ENCODE assay signal across 8 mouse cellular contexts in the genomic region with DNA sequence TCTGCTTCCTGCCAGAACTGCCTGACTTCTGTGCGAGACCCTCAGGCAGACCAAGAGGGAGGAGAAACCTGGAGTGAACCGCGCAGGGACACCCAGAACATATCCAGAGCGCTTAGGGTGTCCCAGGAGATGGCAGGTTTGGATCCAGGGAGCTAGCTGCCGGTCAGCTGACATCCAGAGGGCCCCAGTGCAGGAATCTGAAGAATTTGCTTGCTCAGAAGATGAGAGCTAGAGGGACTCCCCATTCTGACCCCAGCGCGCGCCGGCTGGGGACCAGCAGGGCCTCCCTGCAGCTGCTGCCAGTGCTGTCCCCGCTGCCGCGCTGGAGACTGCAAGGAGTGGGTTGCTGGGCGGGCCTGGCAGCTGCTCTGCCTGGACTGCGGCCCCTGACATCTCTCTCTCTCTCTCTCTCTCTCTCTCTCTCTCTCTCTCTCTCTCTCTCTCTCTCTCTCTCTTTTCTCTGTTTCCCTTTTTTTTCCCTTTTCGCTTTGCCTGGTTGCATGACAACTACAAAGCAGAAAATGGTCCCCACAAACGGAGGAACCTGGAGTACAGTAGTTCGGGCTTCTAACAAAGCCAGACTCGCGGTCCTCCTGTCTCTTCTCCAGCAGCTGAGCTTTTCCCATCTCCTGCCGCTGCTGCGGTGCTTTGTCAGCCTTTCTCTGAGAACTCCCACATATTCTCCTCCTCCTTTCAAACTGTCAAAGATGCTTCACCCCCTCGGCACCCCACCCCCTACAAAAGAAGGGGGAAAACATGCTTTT.
DNase-seq lines count a peak whose midpoint lies in the region; ATAC-seq and TF ChIP-seq lines count a peak whose summit lies in the region.

No protein-coding gene starts in this region.

- ATAC-seq in intestine, embryonic 14.5 days (replicated peaks; ENCODE audit: low FRiP score, low TSS enrichment, low read depth): peak; percentile 84
- ATAC-seq in CD4-positive, CD25-positive, alpha-beta regulatory T cell, adult 4 months: no peak

- in situ Hi-C loops in ES-E14 (cut with MboI; ENCODE audit: low sequenced_read_pairs in 2 of 2, unreplicated experiment in 2 of 2): no loop called here

- peak overlapping the region; percentile 4; the same call in 1 of the 2 replicates for H3K9ac ChIP-seq in ES-E14 (ENCODE audit: insufficient read depth, low read depth, low read length, poor library complexity, severe bottlenecking)
- peak overlapping the region; percentile 40 for H3K9ac ChIP-seq in intestine, embryonic 14.5 days (ENCODE audit: low read length)

- no peak overlapping the region for H3K27ac ChIP-seq in ES-E14 (ENCODE audit: insufficient read depth, low read depth, low read length, poor library complexity, severe bottlenecking)
- H3K27ac ChIP-seq in brown adipose tissue, adult 24 weeks (replicated peaks; ENCODE audit: low read depth, low read length): no peak overlapping the region
- H3K27ac ChIP-seq in intestine, embryonic 14.5 days (ENCODE audit: low read depth): peak overlapping the region; percentile 64; the same call in 1 of the 2 replicates

- no peaks in the 10 kb centered on the region for H3K9me3 ChIP-seq in ES-E14 (ENCODE audit: control insufficient read depth, insufficient read depth, low read depth, low read length)
- H3K9me3 ChIP-seq in intestine, embryonic 14.5 days (ENCODE audit: control insufficient read depth, low read length): no peaks in the 10 kb centered on the region; the same call in 1 of the 2 replicates

- no peaks in the 10 kb centered on the region for H3K36me3 ChIP-seq in ES-E14 (ENCODE audit: control insufficient read depth, insufficient read depth, low read length, poor library complexity, severe bottlenecking)
- H3K36me3 ChIP-seq in intestine, embryonic 14.5 days (ENCODE audit: control insufficient read depth, insufficient read depth, low read length): no peaks in the 10 kb centered on the region

- H3K27me3 ChIP-seq in intestine, embryonic 14.5 days (replicated peaks; ENCODE audit: control insufficient read depth, insufficient read depth, low read length): no peaks in the 10 kb centered on the region

- peak overlapping the region; percentile 22 to 36 for H3K4me3 ChIP-seq in ES-E14 (ENCODE audit: insufficient read depth in 1 of 2, low read depth in 1 of 2, low read length in 2 of 2, poor library complexity in 1 of 2, severe bottlenecking in 1 of 2)
- peak overlapping the region; percentile 37 for H3K4me3 ChIP-seq in brown adipose tissue, adult 24 weeks (ENCODE audit: insufficient read depth, low read depth, low read length)
- H3K4me3 ChIP-seq in intestine, embryonic 14.5 days (ENCODE audit: low read depth, low read length): peak overlapping the region; percentile 34

- intact Hi-C loops in left cerebral cortex, postnatal 14 days (cut with DNase I): loop anchor here (10.0 kb wide), 3 partner anchors 188 to 1152 kb away; a partner anchor contains a TSS

- H3K4me1 ChIP-seq in ES-E14 (ENCODE audit: control insufficient read depth in 2 of 2, insufficient read depth in 2 of 2, low read length in 2 of 2, poor library complexity in 1 of 2): no peaks in the 10 kb centered on the region
- no peaks in the 10 kb centered on the region for H3K4me1 ChIP-seq in brown adipose tissue, adult 24 weeks (ENCODE audit: control insufficient read depth, insufficient read depth, insufficient read length, low read length)
- peaks cover 6% of the 10 kb centered on the region; the same call in 1 of the 2 replicates for H3K4me1 ChIP-seq in intestine, embryonic 14.5 days (replicated peaks; ENCODE audit: control insufficient read depth, insufficient read depth, low read length)

- WGBS in intestine, embryonic 14.5 days: 4% methylated on average over 22 of the region's 22 CpGs

- peak; percentile 27 for DNase-seq in ES-E14 (ENCODE audit: low read depth, low spot score)
- DNase-seq in frontal cortex, postnatal 25 days (ENCODE audit: low spot score in 2 of 2): peak; percentile 7 to 8
- peak; percentile 80 for DNase-seq in intestine, embryonic 14.5 days (ENCODE audit: low spot score)
- DNase-seq in left cerebral cortex, postnatal 14 days (ENCODE audit: low spot score in 2 of 2): peak; percentile 17 to 19
- DNase-seq in lung, postnatal 4 days: peak; percentile 35 to 70
- peak; percentile 40 for DNase-seq in right cerebral cortex, postnatal 4 days

- peak overlapping the region; percentile 66 for H3K4me2 ChIP-seq in intestine, embryonic 14.5 days (ENCODE audit: low read length)

TF ChIP-seq in ES-E14, 5 proteins besides CTCF, POLR2A, EP300 and RAD21:
- TF ChIP-seq CHD2 (IDR thresholded peaks at IDR 0.05; ENCODE audit: low read depth, low read length) (no peak), MAFK (IDR thresholded peaks at IDR 0.05; ENCODE audit: insufficient read depth, low read depth, low read length) (no peak), HCFC1 (IDR thresholded peaks at IDR 0.05; ENCODE audit: borderline replicate concordance, insufficient read depth, low read length) (no peak), ZNF384 (IDR thresholded peaks at IDR 0.05; ENCODE audit: low read depth, low read length) (no peak), ZC3H11A (IDR thresholded peaks at IDR 0.05; ENCODE audit: borderline replicate concordance, low read depth, low read length) (no peak)

Comparison
In these comparisons a context has a peak if more than half of its experiments do, and no peak if none do; other contexts are left out.
1. DNase-seq: peak in every context shown above with its lines; median percentile 80 in intestine, embryonic 14.5 days; 52 in lung, postnatal 4 days; 40 in right cerebral cortex, postnatal 4 days; 27 in ES-E14; 18 in left cerebral cortex, postnatal 14 days; 8 in frontal cortex, postnatal 25 days.